Mouse (Mus musculus): ENCODE results near the gene Atrn.

GRCm38 (mm10) chr2:130919062-130919593 is 12.8 kb downstream of the Atrn start:
- TF ChIP-seq POLR2A (IDR thresholded peaks at IDR 0.05; ENCODE audit: low read depth, low read length) (no peak), CTCF (IDR thresholded peaks at IDR 0.05; ENCODE audit: extremely low read depth, insufficient read depth, insufficient read length, insufficient replicate concordance) (no peak)
